Mouse (Mus musculus) embryonic fibroblast, embryonic 13.5 days (primary cell): ENCODE results near the gene Tmprss4.

Source experiments
- CTCF ChIP-seq: IDR thresholded peaks from 2 replicates; pipeline ENCODE4 v1.5.1; 2011; ENCODE audit warnings: mild to moderate bottlenecking, control low read depth, low read length, moderate library complexity, borderline replicate concordance; ENCODE audit not compliant: insufficient read depth
- POLR2A ChIP-seq: IDR thresholded peaks from 2 replicates; pipeline ENCODE4 v1.6.1; 2011; ENCODE audit warnings: low read depth, mild to moderate bottlenecking, control low read depth, low read length, moderate library complexity

- no peak for TF ChIP-seq POLR2A
- TF ChIP-seq CTCF = no peak
Measured at GRCm38 (mm10) chr9:45241397-45241796, 37.5 kb upstream of the Tmprss4 start.
